Mouse (Mus musculus): ENCODE results near the gene Fam162b. TPM values are rescaled to one million over a fixed set of nuclear protein-coding genes. Genes with fewer than 3 reads are reported as not detected.

Fam162b gene
- polyA plus RNA-seq (2015; fragmentation: Illumina TruSeq; extraction: RNeasy Lipid Tissue Mini Kit (QIAGEN cat#74804); ENCODE audit: low read depth, low replicate concordance): not detected

GRCm38 (mm10) chr10:51590139-51590574, at the start of gene Fam162b:
Fam162b (minus strand) TSS chr10:51590517.

GRCm38 (mm10) chr10:51631411-51632136, 41.3 kb upstream of the Fam162b start, which contains the start of gene Gprc6a:
Gprc6a (minus strand) TSS chr10:51631461.

Other genes starting within 250 kb of the Fam162b start
- gene Gm49339, start 109.9 kb downstream of the Fam162b start, polyA plus RNA-seq (2015; fragmentation: Illumina TruSeq; extraction: RNeasy Lipid Tissue Mini Kit (QIAGEN cat#74804); ENCODE audit: low read depth, low replicate concordance): not detected
- gene Lilr4b, start 109.9 kb downstream of the Fam162b start, polyA plus RNA-seq (2015; fragmentation: Illumina TruSeq; extraction: RNeasy Lipid Tissue Mini Kit (QIAGEN cat#74804); ENCODE audit: low read depth, low replicate concordance): 0.21 TPM
- 0.52 TPM for gene Lilrb4a, start 99.6 kb downstream of the Fam162b start, polyA plus RNA-seq (2015; fragmentation: Illumina TruSeq; extraction: RNeasy Lipid Tissue Mini Kit (QIAGEN cat#74804); ENCODE audit: low read depth, low replicate concordance)
- gene Gprc6a, start 40.9 kb upstream of the Fam162b start, polyA plus RNA-seq (2015; fragmentation: Illumina TruSeq; extraction: RNeasy Lipid Tissue Mini Kit (QIAGEN cat#74804); ENCODE audit: low read depth, low replicate concordance): not detected
- not detected for gene Rfx6, start 87.2 kb upstream of the Fam162b start, polyA plus RNA-seq (2015; fragmentation: Illumina TruSeq; extraction: RNeasy Lipid Tissue Mini Kit (QIAGEN cat#74804); ENCODE audit: low read depth, low replicate concordance)

All from brain, adult 10 weeks (tissue).